Mouse (Mus musculus) T-helper 17 cell (primary cell): Measurements from ENCODE around the gene Vmn2r98.
"Not testable (repeated sequence)": the region's sequence is repeated elsewhere in the genome, so short reads cannot be mapped to it uniquely, and the experiment has no call there.

ENCODE experiments used
- in situ Hi-C, 2 experiments: fragments of 300-600 bp; cut with MboI, MseI; formaldehyde crosslinking; loops; 1 replicate in 1 of 2; 2 replicates in 1 of 2; pipeline ENCODE4 v1.15.1; 2025; ENCODE audit warnings: high pct_unique_total_duplicates in 2 of 2

Gene Vmn2r98

GRCm38 (mm10) chr17:19053160-19053559 is at the start of gene Vmn2r98:
Vmn2r98 (plus strand) TSS chr17:19053460.
- in situ Hi-C loops, result not testable (repeated sequence)

GRCm38 (mm10) chr17:19031441-19031840 is 21.8 kb upstream of the Vmn2r98 start:
- in situ Hi-C loops, result not testable (repeated sequence)

- in situ Hi-C loops, result no loop called here
These were observed 21.3 kb upstream of the Vmn2r98 start for GRCm38 (mm10) chr17:19031962-19032361.

- in situ Hi-C loops, result no loop called here
These were observed 20.5 kb upstream of the Vmn2r98 start for GRCm38 (mm10) chr17:19032721-19033120.
